Mouse (Mus musculus) CH12.LX (cell line): ENCODE data around the gene Gm37240. TPM values are rescaled to one million over a fixed set of nuclear protein-coding genes. Genes with fewer than 3 reads are reported as not detected.

ENCODE experiments used
- DNase-seq: peaks from one replicate; pipeline ENCODE4 v3.0.0-alpha.2; 2013; ENCODE audit errors: extremely low read depth
- H3K27ac ChIP-seq: 2 replicates; pipeline ENCODE4 v1.5.1; 2012; ENCODE audit warnings: low read depth, mild to moderate bottlenecking, control low read depth, moderate library complexity; ENCODE audit not compliant: insufficient read depth
- H3K27me3 ChIP-seq: replicated peaks from 2 replicates; pipeline ENCODE3; 2012; ENCODE audit warnings: inconsistent platforms
- H3K36me3 ChIP-seq, 2 experiments: replicated peaks in 1 of 2; 2 replicates each; pipeline versions ENCODE3 to v1.6.1; 2012; ENCODE audit warnings: inconsistent platforms in 1 of 2, low read length in 1 of 2, mild to moderate bottlenecking in 1 of 2, mixed read lengths in 1 of 2, moderate library complexity in 1 of 2; ENCODE audit not compliant: control insufficient read depth in 1 of 2, insufficient read depth in 1 of 2
- H3K4me1 ChIP-seq, 2 experiments: 2 replicates each; pipeline ENCODE4 v1.6.1; 2012; ENCODE audit warnings: inconsistent platforms in 1 of 2, moderate library complexity in 1 of 2; ENCODE audit not compliant: insufficient read depth in 2 of 2, control insufficient read depth in 1 of 2
- H3K4me2 ChIP-seq: 2 replicates; pipeline ENCODE4 v1.6.1; 2012; ENCODE audit warnings: low read depth, mild to moderate bottlenecking, control low read depth; ENCODE audit not compliant: poor library complexity, insufficient read depth, severe bottlenecking
- H3K4me3 ChIP-seq, 3 experiments: fragments of 150-350 bp in 1 of 3; sonication (generic) in 1 of 3; replicated peaks in 1 of 3; 2 replicates each; pipeline versions ENCODE3 to v1.5.1; 2011 to 2012; ENCODE audit warnings: low read depth in 2 of 3, low read length in 2 of 3, mild to moderate bottlenecking in 2 of 3, moderate library complexity in 2 of 3, control low read depth in 1 of 3, improper control_type of control experiment in 1 of 3, inconsistent platforms in 1 of 3, mixed read lengths in 1 of 3; ENCODE audit not compliant: poor library complexity in 1 of 3
- H3K79me2 ChIP-seq: replicated peaks from 2 replicates; pipeline ENCODE4 v1.6.1; 2012; ENCODE audit warnings: mild to moderate bottlenecking, moderate library complexity; ENCODE audit not compliant: control insufficient read depth, poor library complexity, insufficient read depth, severe bottlenecking; ENCODE audit errors: extremely low read depth
- H3K9ac ChIP-seq: 2 replicates; pipeline ENCODE4 v1.6.1; 2012; ENCODE audit warnings: low read depth, mild to moderate bottlenecking, control low read depth, moderate library complexity; ENCODE audit not compliant: insufficient read depth
- H3K9me3 ChIP-seq: replicated peaks from 2 replicates; pipeline ENCODE3; 2012; ENCODE audit warnings: low read length, inconsistent platforms, mixed read lengths
- CHD1 ChIP-seq: IDR thresholded peaks from 2 replicates; pipeline ENCODE4 v1.6.1; 2012; ENCODE audit warnings: low read depth, low read length, improper control_type of control experiment, inconsistent platforms
- E2F4 ChIP-seq: IDR thresholded peaks from 2 replicates; pipeline ENCODE4 v1.6.1; 2011; ENCODE audit warnings: low read depth, low read length, improper control_type of control experiment; ENCODE audit not compliant: insufficient replicate concordance
- ELF1 ChIP-seq: IDR thresholded peaks from 2 replicates; pipeline ENCODE4 v1.6.1; 2014; ENCODE audit warnings: low read depth, mild to moderate bottlenecking, inconsistent platforms, low read length, improper control_type of control experiment
- HCFC1 ChIP-seq: IDR thresholded peaks from 2 replicates; pipeline ENCODE4 v1.6.1; 2012; ENCODE audit warnings: low read depth, mild to moderate bottlenecking, inconsistent platforms, low read length, improper control_type of control experiment
- IRF4 ChIP-seq: IDR thresholded peaks from 2 replicates; pipeline ENCODE4 v1.6.1; 2014; ENCODE audit warnings: low read depth, mild to moderate bottlenecking, inconsistent platforms, low read length, improper control_type of control experiment
- JUN ChIP-seq: IDR thresholded peaks from 2 replicates; pipeline ENCODE4 v1.6.1; 2011; ENCODE audit warnings: low read depth, mild to moderate bottlenecking, low read length, improper control_type of control experiment, moderate library complexity; ENCODE audit not compliant: insufficient read depth
- JUND ChIP-seq: conservative IDR thresholded peaks from 2 replicates; pipeline ENCODE4 v1.6.1; 2011; ENCODE audit warnings: low read depth, low read length, improper control_type of control experiment
- KAT2A ChIP-seq: IDR thresholded peaks from 2 replicates; pipeline ENCODE4 v1.6.1; 2012; ENCODE audit warnings: low read length, improper control_type of control experiment, inconsistent platforms; ENCODE audit not compliant: insufficient replicate concordance
- MAFK ChIP-seq: IDR thresholded peaks from 2 replicates; pipeline ENCODE4 v1.6.1; 2011; ENCODE audit warnings: low read length, improper control_type of control experiment; ENCODE audit not compliant: insufficient replicate concordance
- MAX ChIP-seq: IDR thresholded peaks from 2 replicates; pipeline ENCODE4 v1.6.1; 2011; ENCODE audit warnings: low read length, improper control_type of control experiment
- MEF2A ChIP-seq: IDR thresholded peaks from 2 replicates; pipeline ENCODE4 v1.6.1; 2014; ENCODE audit warnings: low read depth, mild to moderate bottlenecking, inconsistent platforms, low read length, improper control_type of control experiment, borderline replicate concordance
- MXI1 ChIP-seq: IDR thresholded peaks from 2 replicates; pipeline ENCODE4 v1.6.1; 2011; ENCODE audit warnings: mild to moderate bottlenecking, low read depth, low read length, improper control_type of control experiment
- MYC ChIP-seq: IDR thresholded peaks from 2 replicates; pipeline ENCODE4 v1.6.1; 2011; ENCODE audit warnings: low read depth, mild to moderate bottlenecking, improper control_type of control experiment, low read length
- NELFE ChIP-seq: IDR thresholded peaks from 2 replicates; pipeline ENCODE4 v1.6.1; 2011; ENCODE audit warnings: low read depth, low read length, improper control_type of control experiment
- NRF1 ChIP-seq: IDR thresholded peaks from 2 replicates; pipeline ENCODE4 v1.6.1; 2014; ENCODE audit warnings: low read depth, mild to moderate bottlenecking, inconsistent platforms, low read length, improper control_type of control experiment, moderate library complexity
- PAX5 ChIP-seq: IDR thresholded peaks from 2 replicates; pipeline ENCODE4 v1.6.1; 2012; ENCODE audit warnings: low read length, inconsistent platforms, mixed read lengths
- POLR2A ChIP-seq: IDR thresholded peaks from 2 replicates; pipeline ENCODE4 v1.6.1; 2011; ENCODE audit warnings: low read depth, mild to moderate bottlenecking, improper control_type of control experiment, low read length
- POLR2AphosphoS2 ChIP-seq: IDR thresholded peaks from 2 replicates; pipeline ENCODE4 v1.6.1; 2011; ENCODE audit warnings: low read depth, low read length, improper control_type of control experiment
- RAD21 ChIP-seq: IDR thresholded peaks from 2 replicates; pipeline ENCODE4 v1.6.1; 2011; ENCODE audit warnings: low read depth, mild to moderate bottlenecking, low read length, improper control_type of control experiment, moderate library complexity
- SIN3A ChIP-seq: IDR thresholded peaks from 2 replicates; pipeline ENCODE4 v1.6.1; 2012; ENCODE audit warnings: low read length, improper control_type of control experiment, inconsistent platforms
- SMC3 ChIP-seq: IDR thresholded peaks from 2 replicates; pipeline ENCODE4 v1.6.1; 2011; ENCODE audit warnings: low read depth, low read length, improper control_type of control experiment
- UBTF ChIP-seq: IDR thresholded peaks from 2 replicates; pipeline ENCODE4 v1.6.1; 2012; ENCODE audit warnings: low read depth, mild to moderate bottlenecking, inconsistent platforms, low read length, improper control_type of control experiment, moderate library complexity
- USF1 ChIP-seq: IDR thresholded peaks from 2 replicates; pipeline ENCODE4 v1.6.1; 2014; ENCODE audit warnings: low read depth, mild to moderate bottlenecking, inconsistent platforms, low read length, improper control_type of control experiment
- USF2 ChIP-seq: conservative IDR thresholded peaks from 2 replicates; pipeline ENCODE4 v1.6.1; 2011; ENCODE audit warnings: low read depth, low read length, improper control_type of control experiment
- ZKSCAN1 ChIP-seq: IDR thresholded peaks from 2 replicates; pipeline ENCODE4 v1.6.1; 2012; ENCODE audit warnings: low read depth, inconsistent platforms, low read length, improper control_type of control experiment, borderline replicate concordance
- dilution Hi-C: fragments of 300-500 bp; cut with MboI; formaldehyde crosslinking; loops from 2 replicates; pipeline ENCODE4 v1.14.3; 2020; ENCODE audit warnings: low sequenced_read_pairs; ENCODE audit not compliant: extremely low pct_unique_long_range_greater_than_20kb, extremely low pct_ligation_motif_present
- in situ Hi-C: fragments of 300-500 bp; cut with MboI; formaldehyde crosslinking; loops from 3 replicates; pipeline ENCODE4 v1.14.3; 2019; ENCODE audit warnings: low sequenced_read_pairs, low pct_ligation_motif_present, low pct_unique_long_range_greater_than_20kb, mixed read lengths
- polyA plus RNA-seq: library from polyadenylated mRNA; unstranded; fragments of >175 nt; gene quantifications from 2 replicates; pipeline ENCODE4 v1.2.1, GENCODE M21; 2012; ENCODE audit warnings: low read depth; ENCODE audit not compliant: insufficient read length
- total RNA-seq, 2 experiments: library from RNA; depleted of rRNA; stranded (reverse); fragments of 300-350 nt in 1 of 2; fragments of >200 nt in 1 of 2; gene quantifications; 2 replicates each; pipeline ENCODE4 v1.2.3; 2012 to 2014

Gene Gm37240
- total and polyA plus RNA-seq, 3 experiments, result 0.08 to 0.19 (median 0.14) TPM

DNA sequence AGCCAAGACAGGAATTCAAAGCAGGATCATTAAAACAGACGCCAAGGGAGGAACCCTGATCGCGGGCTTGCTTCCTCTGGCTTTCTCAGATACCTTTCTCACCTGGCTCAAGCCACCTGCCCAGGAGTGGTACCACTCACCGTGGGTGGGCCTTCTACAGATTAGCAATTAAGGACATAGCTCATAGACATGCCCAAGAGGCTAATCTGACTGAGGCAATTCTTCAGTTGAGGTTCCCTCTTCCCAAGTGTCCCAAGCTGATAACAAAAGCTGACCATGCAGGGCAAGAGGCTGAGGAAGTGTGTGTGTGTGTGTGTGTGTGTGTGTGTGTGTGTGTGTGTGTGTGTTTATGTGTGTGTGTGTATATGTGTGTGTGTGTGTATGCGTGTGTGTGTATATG lies 31.4 kb downstream of the Gm37240 start:
- Histone ChIP-seq H3K27me3 (no peaks in the 10 kb centered on the region), H3K9ac (no peak overlapping the region), H3K27ac (no peak overlapping the region), H3K9me3 (no peaks in the 10 kb centered on the region), H3K4me2 (no peak overlapping the region), H3K4me3 (no peak overlapping the region), H3K79me2 (no peaks in the 10 kb centered on the region), H3K36me3 (no peaks in the 10 kb centered on the region), H3K4me1 (0 out of 4 replicates have a peak, but pooled peaks cover 2 to 3% of the 10 kb centered on the region in 2 experiments)
- TF ChIP-seq KAT2A (no peak), USF1 (no peak), JUND (no peak), MAFK (no peak), MAX (no peak), ELF1 (no peak), UBTF (no peak), HCFC1 (no peak), NRF1 (no peak), MXI1 (no peak), NELFE (no peak), USF2 (no peak), CHD1 (no peak)
- no peak for DNase-seq
- in situ Hi-C loops, result no loop called here
- dilution Hi-C loops, result no loop called here

DNA sequence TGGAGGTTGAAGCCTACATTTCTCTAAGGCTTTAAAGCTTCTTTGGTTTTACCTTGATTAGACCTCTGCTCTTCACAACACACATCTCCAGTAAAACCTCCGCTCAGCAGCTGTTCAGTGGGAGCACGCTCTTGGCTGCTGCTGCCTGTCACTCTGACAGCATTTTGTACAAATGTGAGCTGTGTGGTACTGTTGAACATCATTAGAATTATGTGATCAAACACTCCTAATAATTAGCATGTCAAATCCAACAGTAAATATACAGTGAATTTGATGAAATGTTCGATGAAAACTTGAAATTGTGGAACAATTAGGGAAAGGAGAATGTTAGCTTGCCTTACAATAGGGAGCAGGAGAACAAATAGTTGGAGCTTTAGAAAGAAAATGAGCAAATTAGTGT lies 32.3 kb downstream of the Gm37240 start:
- in situ Hi-C loops, result no loop called here
- dilution Hi-C loops, result no loop called here
- Histone ChIP-seq H3K79me2 (no peaks in the 10 kb centered on the region), H3K4me1 (0 out of 4 replicates have a peak, but pooled peaks cover 0 to 3% of the 10 kb centered on the region in 2 experiments), H3K9ac (no peak overlapping the region), H3K4me2 (no peak overlapping the region), H3K4me3 (no peak overlapping the region), H3K27me3 (no peaks in the 10 kb centered on the region), H3K27ac (no peak overlapping the region), H3K9me3 (no peaks in the 10 kb centered on the region), H3K36me3 (no peaks in the 10 kb centered on the region)
- DNase-seq, result no peak
- TF ChIP-seq POLR2A, result no peak
- TF ChIP-seq SIN3A, result no peak
- TF ChIP-seq MAX, result no peak
- TF ChIP-seq MAFK, result no peak
- no peak for TF ChIP-seq MYC
- no peak for TF ChIP-seq E2F4
- no peak for TF ChIP-seq MEF2A
- TF ChIP-seq NRF1, result no peak
- TF ChIP-seq HCFC1, result no peak
- no peak for TF ChIP-seq ELF1
- TF ChIP-seq RAD21, result no peak
- TF ChIP-seq SMC3, result no peak
- TF ChIP-seq POLR2AphosphoS2, result no peak
- no peak for TF ChIP-seq USF1
- TF ChIP-seq JUN, result no peak
- TF ChIP-seq IRF4, result no peak
- no peak for TF ChIP-seq PAX5
- no peak for TF ChIP-seq ZKSCAN1
- TF ChIP-seq MXI1, result no peak
